Mouse (Mus musculus) limb, embryonic 13.5 days (tissue): ENCODE results near the gene Pdcd4. TPM values are rescaled to one million over a fixed set of nuclear protein-coding genes. Genes with fewer than 3 reads are reported as not detected.
"Not testable (repeated sequence)": the region's sequence is repeated elsewhere in the genome, so short reads cannot be mapped to it uniquely, and the experiment has no call there.

Experiments used
- ATAC-seq: fragments of 200-750 bp; cut with Nextera tagmentation; 2 replicates; pipeline ENCODE4 v1.8.0; 2017; ENCODE audit warnings: low read depth, moderate number of reproducible peaks, moderate TSS enrichment; ENCODE audit not compliant: low FRiP score
- H3K27ac ChIP-seq: fragments of 300-500 bp; sonication (generic); 2 replicates; pipeline ENCODE4 v1.5.1; 2015; ENCODE audit warnings: inconsistent platforms, mild to moderate bottlenecking, moderate library complexity
- H3K27me3 ChIP-seq: fragments of 300-500 bp; sonication (generic); 2 replicates; pipeline ENCODE4 v1.6.1; 2015; ENCODE audit warnings: mild to moderate bottlenecking, inconsistent platforms
- H3K36me3 ChIP-seq: fragments of 300-500 bp; sonication (generic); 2 replicates; pipeline ENCODE4 v1.6.1; 2015; ENCODE audit warnings: inconsistent platforms, mild to moderate bottlenecking, moderate library complexity
- H3K4me1 ChIP-seq: fragments of 300-500 bp; sonication (generic); 2 replicates; pipeline ENCODE4 v1.6.1; 2015; ENCODE audit warnings: inconsistent platforms
- H3K4me2 ChIP-seq: fragments of 300-500 bp; sonication (generic); replicated peaks from 2 replicates; pipeline ENCODE4 v1.6.1; 2015; ENCODE audit warnings: inconsistent platforms, mild to moderate bottlenecking, moderate library complexity
- H3K4me3 ChIP-seq: fragments of 300-500 bp; sonication (generic); 2 replicates; pipeline ENCODE4 v1.5.1; 2015; ENCODE audit warnings: moderate library complexity, mild to moderate bottlenecking, inconsistent platforms
- H3K9ac ChIP-seq: fragments of 300-500 bp; sonication (generic); 2 replicates; pipeline ENCODE4 v1.6.1; 2015; ENCODE audit warnings: mild to moderate bottlenecking, inconsistent platforms
- H3K9me3 ChIP-seq: fragments of 300-500 bp; sonication (generic); 2 replicates; pipeline ENCODE4 v1.6.1; 2016; ENCODE audit warnings: inconsistent platforms
- WGBS: fragments of 180-500 bp; shearing (Covaris S2); methylation state at CpG from one replicate; pipeline ENCODE4 v1.1.7; 2015; 5-methylcytosine and 5-hydroxymethylcytosine counted together
- polyA plus RNA-seq: library from polyadenylated mRNA; unstranded; fragments of >200 nt; fragmentation: Nextera tagmentation; extraction: Ambion mirVana; gene quantifications from 2 replicates; pipeline ENCODE4 v1.2.1, GENCODE M21; 2015

Gene Pdcd4
- polyA plus RNA-seq, 1 experiment from 2014 or later, result 119 TPM

- Histone ChIP-seq H3K4me1 (peaks cover 35% of the 10 kb centered on the region), H3K9ac (no peak overlapping the region), H3K4me2 (peak overlapping the region; percentile 73), H3K27ac (0 out of 2 replicates have a peak overlapping the region, but pooled peaks have one; percentile 10), H3K4me3 (peak overlapping the region; percentile 23; the same call in 1 of the 2 replicates), H3K9me3 (no peaks in the 10 kb centered on the region), H3K36me3 (peaks cover 27% of the 10 kb centered on the region), H3K27me3 (no peaks in the 10 kb centered on the region)
- WGBS, result 19% methylated on average over 6 of the region's 6 CpGs
- ATAC-seq, result no peak
These were observed 14.1 kb downstream of the Pdcd4 start for GRCm38 (mm10) chr19:53906033-53906702.

- not testable (repeated sequence) for H3K9ac ChIP-seq, H3K4me3 ChIP-seq, ATAC-seq, H3K4me2 ChIP-seq, H3K27ac ChIP-seq, H3K27me3 ChIP-seq, H3K9me3 ChIP-seq
- H3K36me3 ChIP-seq, result peaks cover 30% of the 10 kb centered on the region
- peaks cover 30% of the 10 kb centered on the region for H3K4me1 ChIP-seq
These were observed 14.7 kb downstream of the Pdcd4 start for GRCm38 (mm10) chr19:53906703-53907070.

- WGBS, result 85% methylated on average over 4 of the region's 4 CpGs
- ATAC-seq, result no peak
- peaks cover 89% of the 10 kb centered on the region for H3K36me3 ChIP-seq
- no peaks in the 10 kb centered on the region for H3K4me1 ChIP-seq
- H3K9me3 ChIP-seq, result no peaks in the 10 kb centered on the region
- no peak overlapping the region for H3K27ac ChIP-seq
- H3K4me2 ChIP-seq, result no peak overlapping the region
- H3K27me3 ChIP-seq, result no peaks in the 10 kb centered on the region
- no peak overlapping the region for H3K9ac ChIP-seq
- H3K4me3 ChIP-seq, result no peak overlapping the region
These were observed 22.9 kb downstream of the Pdcd4 start for GRCm38 (mm10) chr19:53914950-53915349.

- Histone ChIP-seq H3K27me3 (no peaks in the 10 kb centered on the region), H3K9ac (no peak overlapping the region), H3K4me3 (no peak overlapping the region), H3K27ac (no peak overlapping the region), H3K36me3 (peaks cover 83% of the 10 kb centered on the region), H3K4me2 (no peak overlapping the region), H3K4me1 (no peaks in the 10 kb centered on the region), H3K9me3 (peaks cover 1% of the 10 kb centered on the region; the same call in 1 of the 2 replicates)
- 95% methylated on average over 10 of the region's 10 CpGs for WGBS
- no peak for ATAC-seq
These were observed 27.5 kb downstream of the Pdcd4 start for GRCm38 (mm10) chr19:53919541-53919940.

GRCm38 (mm10) chr19:53921996-53922395, 30.0 kb downstream of the Pdcd4 start:
- H3K4me1 ChIP-seq, H3K4me2 ChIP-seq, H3K9ac ChIP-seq, H3K27ac ChIP-seq, H3K27me3 ChIP-seq, H3K4me3 ChIP-seq, ATAC-seq, H3K9me3 ChIP-seq: not testable (repeated sequence)
- peaks cover 74% of the 10 kb centered on the region for H3K36me3 ChIP-seq
- WGBS, result 90% methylated on average over 3 of the region's 3 CpGs

- no peak overlapping the region for H3K4me3 ChIP-seq
- H3K36me3 ChIP-seq, result peaks cover 68% of the 10 kb centered on the region
- no peak for ATAC-seq
- no peak overlapping the region for H3K9ac ChIP-seq
- peaks cover 3% of the 10 kb centered on the region; the same call in 1 of the 2 replicates for H3K9me3 ChIP-seq
- H3K27ac ChIP-seq, result no peak overlapping the region
- H3K4me1 ChIP-seq, result no peaks in the 10 kb centered on the region
- WGBS, result 82% methylated on average over 2 of the region's 2 CpGs
- H3K27me3 ChIP-seq, result no peaks in the 10 kb centered on the region
- no peak overlapping the region for H3K4me2 ChIP-seq
These were observed 33.3 kb downstream of the Pdcd4 start for GRCm38 (mm10) chr19:53925338-53925751.

- H3K4me1 ChIP-seq, result no peaks in the 10 kb centered on the region
- no peak for ATAC-seq
- no peak overlapping the region for H3K4me2 ChIP-seq
- H3K9me3 ChIP-seq, result peaks cover 3% of the 10 kb centered on the region; the same call in 1 of the 2 replicates
- no peak overlapping the region for H3K4me3 ChIP-seq
- WGBS, result 88% methylated on average over 1 of the region's 1 CpGs
- H3K27me3 ChIP-seq, result no peaks in the 10 kb centered on the region
- H3K9ac ChIP-seq, result no peak overlapping the region
- no peak overlapping the region for H3K27ac ChIP-seq
- H3K36me3 ChIP-seq, result peaks cover 69% of the 10 kb centered on the region
These were observed 34.7 kb downstream of the Pdcd4 start for GRCm38 (mm10) chr19:53926705-53927104.

GRCm38 (mm10) chr19:53929218-53929617, 37.2 kb downstream of the Pdcd4 start:
- ATAC-seq, result no peak
- H3K9ac ChIP-seq, result no peak overlapping the region
- H3K27ac ChIP-seq, result no peak overlapping the region
- H3K4me2 ChIP-seq, result no peak overlapping the region
- H3K4me1 ChIP-seq, result no peaks in the 10 kb centered on the region
- H3K36me3 ChIP-seq, result peaks cover 66% of the 10 kb centered on the region
- 95% methylated on average over 3 of the region's 3 CpGs for WGBS
- H3K27me3 ChIP-seq, result no peaks in the 10 kb centered on the region
- H3K9me3 ChIP-seq, result peaks cover 3% of the 10 kb centered on the region; the same call in 1 of the 2 replicates
- H3K4me3 ChIP-seq, result no peak overlapping the region

GRCm38 (mm10) chr19:53933050-53933449, 41.0 kb downstream of the Pdcd4 start:
- Histone ChIP-seq H3K4me2 (no peak overlapping the region), H3K36me3 (peaks cover 51% of the 10 kb centered on the region), H3K27ac (no peak overlapping the region), H3K27me3 (no peaks in the 10 kb centered on the region), H3K9ac (no peak overlapping the region), H3K9me3 (no peaks in the 10 kb centered on the region), H3K4me3 (no peak overlapping the region), H3K4me1 (no peaks in the 10 kb centered on the region)
- ATAC-seq, result no peak

- H3K4me1 ChIP-seq, result no peaks in the 10 kb centered on the region
- no peaks in the 10 kb centered on the region for H3K9me3 ChIP-seq
- H3K27me3 ChIP-seq, result no peaks in the 10 kb centered on the region
- H3K27ac ChIP-seq, result no peak overlapping the region
- peaks cover 51% of the 10 kb centered on the region for H3K36me3 ChIP-seq
- no peak overlapping the region for H3K4me2 ChIP-seq
- ATAC-seq, result no peak
- H3K9ac ChIP-seq, result no peak overlapping the region
- no peak overlapping the region for H3K4me3 ChIP-seq
These were observed 42.0 kb downstream of the Pdcd4 start for GRCm38 (mm10) chr19:53934046-53934445.

- ATAC-seq, result no peak
- Histone ChIP-seq H3K36me3 (peaks cover 18% of the 10 kb centered on the region), H3K4me2 (no peak overlapping the region), H3K27me3 (no peaks in the 10 kb centered on the region), H3K4me1 (peaks cover 3% of the 10 kb centered on the region; the same call in 1 of the 2 replicates), H3K27ac (no peak overlapping the region), H3K9me3 (no peaks in the 10 kb centered on the region), H3K9ac (no peak overlapping the region), H3K4me3 (no peak overlapping the region)
- 86% methylated on average over 4 of the region's 4 CpGs for WGBS
These were observed 47.4 kb downstream of the Pdcd4 start for GRCm38 (mm10) chr19:53939467-53939866.

GRCm38 (mm10) chr19:53941139-53941538, 49.1 kb downstream of the Pdcd4 start:
- no peak overlapping the region for H3K4me3 ChIP-seq
- no peak overlapping the region for H3K27ac ChIP-seq
- no peaks in the 10 kb centered on the region for H3K9me3 ChIP-seq
- no peaks in the 10 kb centered on the region for H3K27me3 ChIP-seq
- ATAC-seq, result no peak
- peaks cover 18% of the 10 kb centered on the region for H3K36me3 ChIP-seq
- peaks cover 7% of the 10 kb centered on the region for H3K4me1 ChIP-seq
- no peak overlapping the region for H3K4me2 ChIP-seq
- no peak overlapping the region for H3K9ac ChIP-seq
- WGBS, result 88% methylated on average over 4 of the region's 4 CpGs

- Histone ChIP-seq H3K27me3 (no peaks in the 10 kb centered on the region), H3K27ac (no peak overlapping the region), H3K4me3 (no peak overlapping the region), H3K4me2 (no peak overlapping the region), H3K36me3 (peaks cover 14% of the 10 kb centered on the region), H3K4me1 (peaks cover 9% of the 10 kb centered on the region), H3K9ac (no peak overlapping the region), H3K9me3 (no peaks in the 10 kb centered on the region)
- no peak for ATAC-seq
- WGBS, result 90% methylated on average over 2 of the region's 2 CpGs
These were observed 50.3 kb downstream of the Pdcd4 start for GRCm38 (mm10) chr19:53942342-53942741.
